Mouse (Mus musculus) cerebellum, adult 8-10 months (tissue): Measurements from ENCODE around the gene Rrnad1.
"Not testable (repeated sequence)": the region's sequence is repeated elsewhere in the genome, so short reads cannot be mapped to it uniquely, and the experiment has no call there.

ENCODE experiments used
- DNase-seq: peaks from one replicate; pipeline ENCODE4 v3.0.0; 2022

The Rrnad1 gene

DNA sequence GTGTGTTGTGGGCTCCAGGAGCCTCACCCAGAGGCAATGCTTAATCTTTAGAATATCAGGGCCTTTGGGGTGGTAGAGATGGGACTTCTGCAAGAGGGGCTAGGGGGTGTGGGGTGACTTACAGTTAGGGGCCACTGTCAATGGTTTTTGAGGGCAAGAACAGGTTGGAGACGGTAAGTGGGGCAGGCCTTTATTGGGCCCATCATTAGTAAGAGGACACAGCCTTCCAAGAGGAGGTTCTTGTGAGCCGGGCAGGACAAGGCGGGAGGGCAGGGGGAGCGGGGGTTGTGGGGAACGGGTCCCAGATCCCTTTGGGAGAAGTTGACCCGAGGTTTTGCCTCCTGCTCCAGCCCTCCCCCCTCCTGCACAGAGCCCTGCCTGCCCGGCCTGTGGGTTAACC lies 17.0 kb downstream of the Rrnad1 start:
- DNase-seq: peak; percentile 8

- DNase-seq: peak; percentile 56
Measured at GRCm38 (mm10) chr3:87910573-87911141, 19.9 kb downstream of the Rrnad1 start.

DNA sequence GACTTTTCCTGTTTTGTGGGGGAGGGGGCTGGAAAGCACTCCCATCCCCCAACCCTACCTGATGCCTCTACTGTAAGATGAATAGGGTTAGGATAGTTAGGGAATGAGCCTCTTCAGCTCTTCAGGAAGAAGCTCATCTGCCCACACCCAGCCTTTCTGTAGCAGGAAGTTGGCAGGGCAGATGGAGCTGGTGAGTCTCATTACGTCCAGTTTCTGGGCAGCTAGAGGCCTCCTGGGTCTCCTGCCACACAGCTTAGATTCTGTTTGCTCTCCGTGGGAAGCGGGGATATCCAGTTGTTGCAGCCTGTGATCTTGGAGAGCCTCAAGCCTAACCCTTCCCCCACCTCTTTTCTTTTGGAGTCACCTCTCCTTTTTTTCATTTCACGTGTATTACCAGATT lies 20.6 kb downstream of the Rrnad1 start:
- DNase-seq: peak; percentile 13

DNA sequence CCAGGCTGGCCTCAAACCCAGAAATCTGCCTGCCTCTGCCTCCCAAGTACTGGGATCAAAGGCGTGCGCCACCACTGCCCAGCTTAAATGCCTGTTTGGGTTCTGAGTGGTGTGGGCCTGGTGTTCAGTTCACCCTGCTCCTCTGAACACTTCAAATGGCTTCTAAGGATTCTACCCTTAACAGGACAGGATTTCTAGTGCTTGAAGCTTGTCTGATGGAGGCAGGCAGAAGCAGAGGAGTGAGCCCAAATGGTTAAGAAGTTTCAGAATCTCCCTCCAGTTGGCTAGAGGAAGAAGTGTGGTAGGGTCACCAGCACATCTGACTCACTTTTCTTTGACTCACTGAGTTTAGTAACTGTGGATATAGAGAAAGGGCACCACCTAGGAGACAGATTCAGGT lies 21.1 kb downstream of the Rrnad1 start:
- DNase-seq: peak; percentile 5

- peak; percentile 13 for DNase-seq
Measured at GRCm38 (mm10) chr3:87907906-87908305, 22.6 kb downstream of the Rrnad1 start.

DNA sequence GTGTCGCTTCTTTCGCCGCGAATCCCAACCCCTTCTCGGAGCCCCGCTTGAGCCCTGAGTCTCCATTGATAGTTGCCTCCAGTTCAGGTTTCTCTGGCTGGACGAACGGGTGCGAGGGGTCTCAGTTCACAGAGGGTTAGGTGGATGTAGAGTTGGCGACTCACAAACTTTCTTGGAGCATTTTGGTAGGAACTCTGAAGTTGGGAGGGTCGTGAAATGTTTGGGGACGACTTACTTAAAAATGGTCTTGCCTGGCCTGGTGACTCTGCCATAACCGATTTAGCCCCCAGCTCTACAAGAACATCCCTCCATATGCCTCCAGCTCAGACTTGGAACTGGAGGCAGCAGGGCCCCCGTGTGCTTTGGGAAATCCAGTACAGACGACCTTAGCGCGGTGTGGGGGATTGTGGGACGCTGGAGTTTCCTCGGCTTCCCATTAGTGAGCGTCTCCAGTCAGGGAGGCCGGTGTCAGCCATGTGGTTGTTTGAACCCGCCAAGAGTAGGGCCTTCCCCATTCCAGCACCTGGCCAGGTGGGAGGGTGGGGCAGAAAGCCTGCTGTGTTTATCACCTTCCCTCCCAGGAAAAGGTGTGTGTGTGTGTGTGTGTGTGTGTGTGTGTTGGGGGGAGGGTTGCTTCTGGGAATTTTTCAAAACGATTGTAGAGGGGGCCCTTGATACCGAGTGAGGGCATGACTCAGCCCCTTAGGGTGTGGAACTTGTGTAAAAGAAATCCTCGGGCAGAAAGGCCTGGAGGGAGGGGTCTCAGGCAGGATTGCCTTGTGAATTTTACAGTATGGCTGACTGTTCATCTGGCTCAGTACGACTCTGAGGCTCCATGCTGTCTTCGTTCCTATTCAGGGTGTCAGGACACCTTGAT lies 23.3 kb downstream of the Rrnad1 start:
- DNase-seq: peak; percentile 42

DNA sequence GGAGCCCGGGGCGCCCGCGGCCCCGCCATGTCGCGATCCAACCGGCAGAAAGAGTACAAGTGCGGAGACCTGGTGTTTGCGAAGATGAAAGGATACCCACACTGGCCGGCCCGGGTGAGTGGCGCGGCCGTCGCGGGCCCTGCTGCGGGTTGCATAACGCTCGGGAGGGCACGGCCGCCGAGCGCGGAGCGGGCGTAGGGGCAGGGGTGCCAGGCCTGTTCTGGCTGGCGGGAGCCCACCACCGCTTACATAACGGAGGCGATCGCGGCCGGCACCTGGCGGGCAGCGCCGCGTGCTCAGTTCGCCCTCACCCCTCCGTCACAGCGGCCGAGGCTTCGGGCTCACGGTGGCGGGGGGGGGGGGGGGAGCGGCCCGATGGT lies 23.9 kb downstream of the Rrnad1 start:
- DNase-seq: peak; percentile 69

DNA sequence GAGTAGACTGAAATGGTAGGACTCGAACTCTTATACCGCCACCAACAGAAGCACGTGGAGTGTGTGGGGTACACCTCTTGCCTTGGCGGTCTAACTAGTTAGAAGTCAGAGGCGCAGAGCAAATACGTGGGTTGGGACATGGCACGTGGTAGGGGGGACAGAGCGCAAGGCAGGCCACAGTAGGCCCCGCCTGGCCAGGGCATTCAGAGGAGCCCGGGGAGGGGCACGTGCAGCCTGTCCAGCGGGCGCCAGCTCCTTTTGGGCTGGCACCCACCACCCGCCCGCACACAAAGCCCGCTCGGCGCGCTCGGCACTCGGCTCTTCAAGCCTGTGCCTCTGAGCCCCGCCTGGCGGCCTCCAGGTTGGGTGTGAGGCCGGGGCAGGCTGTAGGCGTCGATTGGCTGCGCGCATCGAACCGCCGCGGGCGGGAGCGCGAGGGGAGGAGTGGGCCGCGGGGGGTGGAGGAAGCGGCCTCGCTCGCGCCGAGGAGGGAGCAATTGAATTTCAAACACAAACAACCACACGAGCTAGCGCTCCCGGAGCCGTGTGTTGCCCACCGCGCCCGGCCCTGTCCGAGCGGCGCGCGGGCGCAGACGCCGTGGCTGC lies 24.5 kb downstream of the Rrnad1 start, which contains the start of gene Hdgf:
TSS of gene Hdgf (plus strand) at position 442 of the 606 bp plus-strand sequence.
- DNase-seq: peak; percentile 91

DNA sequence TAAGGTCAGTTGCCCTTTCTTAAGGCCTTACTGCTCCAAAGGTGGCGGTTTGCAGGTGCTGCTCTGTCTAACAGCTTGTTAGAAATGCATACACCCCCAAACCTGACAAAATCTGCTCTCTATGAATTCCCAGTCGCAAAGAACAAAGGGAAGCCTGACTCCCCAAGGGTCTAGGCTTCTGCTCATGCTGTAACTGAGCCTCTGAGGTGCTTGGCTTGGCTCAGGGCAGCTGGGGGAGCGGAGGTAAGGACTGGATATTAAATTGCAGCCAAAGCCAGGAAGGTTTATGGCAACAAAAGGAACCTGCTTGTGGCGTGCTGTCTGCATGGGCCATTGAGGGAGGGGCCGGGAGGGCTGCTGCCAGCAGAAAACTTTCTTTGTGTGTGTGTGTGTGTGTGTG lies 26.7 kb downstream of the Rrnad1 start:
- no peak for DNase-seq

DNA sequence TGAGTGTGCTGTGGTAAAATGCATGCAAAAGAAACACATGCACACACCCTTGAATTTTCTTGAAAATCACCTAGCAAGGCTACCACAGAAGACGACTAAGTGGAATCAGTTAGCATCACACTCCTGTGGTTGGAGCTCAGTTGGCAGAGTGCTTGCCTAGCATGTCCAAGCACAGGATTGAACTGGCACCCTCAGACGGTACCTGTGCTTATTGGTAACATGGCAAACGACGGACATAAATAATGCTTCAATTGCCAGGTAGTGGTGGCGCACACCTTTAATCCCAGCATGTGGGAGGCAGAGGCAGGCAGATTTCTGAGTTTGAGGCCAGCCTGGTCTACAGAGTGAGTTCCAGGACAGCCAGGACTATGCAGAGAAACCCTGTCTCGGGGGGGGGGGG lies 28.6 kb downstream of the Rrnad1 start:
- DNase-seq: not testable (repeated sequence)

GRCm38 (mm10) chr3:87901036-87901624 lies 29.4 kb downstream of the Rrnad1 start:
- no peak for DNase-seq

DNA sequence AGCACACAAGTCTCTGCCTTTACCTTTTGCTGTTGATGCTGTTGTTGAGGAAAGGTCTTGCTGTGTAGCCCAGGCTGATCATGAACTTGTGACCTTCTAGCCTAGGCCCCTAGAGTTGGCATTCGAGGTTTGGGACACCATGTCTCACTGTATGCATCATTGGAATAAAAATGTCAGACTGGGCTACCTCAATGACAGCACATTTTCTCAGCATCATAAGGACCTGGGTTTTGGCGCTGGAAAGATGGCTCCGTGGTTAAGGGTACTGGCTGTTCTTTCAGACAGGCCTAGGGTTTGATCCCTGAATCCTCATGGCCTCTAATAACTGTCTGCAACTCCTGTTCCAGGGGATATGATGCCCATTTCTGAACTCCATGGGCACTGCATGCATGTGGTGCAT lies 30.7 kb downstream of the Rrnad1 start:
- no peak for DNase-seq

DNA sequence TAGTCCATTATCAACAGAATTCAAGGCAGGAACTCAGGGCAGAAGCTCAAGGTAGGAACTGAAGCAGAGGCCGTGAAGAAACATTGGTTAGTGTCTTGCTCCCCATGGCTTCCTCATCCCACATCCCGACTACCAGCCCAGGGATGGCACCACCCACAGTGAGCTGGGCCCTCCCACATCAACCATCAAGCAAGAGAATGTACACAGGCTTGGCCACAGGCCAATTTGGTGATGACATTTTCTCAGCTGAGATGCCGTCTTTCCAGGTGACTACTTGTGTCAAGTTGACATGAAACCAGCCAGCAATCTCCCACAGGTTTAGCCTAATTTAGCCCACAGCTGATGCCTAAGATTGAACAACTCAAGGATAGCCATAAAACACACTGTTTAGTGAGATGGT lies 31.3 kb downstream of the Rrnad1 start:
- no peak for DNase-seq

DNA sequence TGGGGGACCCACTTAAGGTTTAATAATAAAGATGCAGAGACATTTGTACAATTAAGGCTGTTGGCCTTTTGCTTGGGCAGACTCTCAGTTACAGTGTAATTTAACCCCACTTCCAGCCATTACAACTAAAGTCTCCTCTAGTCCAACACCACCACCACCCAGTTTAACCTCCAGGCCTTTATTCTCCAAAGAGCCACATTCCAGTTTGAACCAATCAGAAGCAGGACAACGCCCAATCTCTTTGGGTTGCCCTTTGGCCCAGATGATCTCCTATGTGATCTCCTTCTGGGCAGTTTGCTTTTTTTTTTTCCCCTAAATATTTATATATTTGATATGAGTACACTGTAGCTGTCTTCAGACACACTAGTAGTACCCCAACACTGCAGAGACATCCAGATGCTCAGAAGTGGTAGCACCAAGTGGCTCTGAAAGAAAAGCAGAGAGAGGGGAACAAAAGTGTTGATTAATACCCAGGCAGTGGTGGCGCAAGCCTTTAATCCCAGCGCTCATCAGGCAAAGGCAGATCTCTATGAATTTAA lies 37.1 kb downstream of the Rrnad1 start:
- no peak for DNase-seq

- DNase-seq: no peak
Measured at GRCm38 (mm10) chr3:87891481-87891880, 39.0 kb downstream of the Rrnad1 start.

DNA sequence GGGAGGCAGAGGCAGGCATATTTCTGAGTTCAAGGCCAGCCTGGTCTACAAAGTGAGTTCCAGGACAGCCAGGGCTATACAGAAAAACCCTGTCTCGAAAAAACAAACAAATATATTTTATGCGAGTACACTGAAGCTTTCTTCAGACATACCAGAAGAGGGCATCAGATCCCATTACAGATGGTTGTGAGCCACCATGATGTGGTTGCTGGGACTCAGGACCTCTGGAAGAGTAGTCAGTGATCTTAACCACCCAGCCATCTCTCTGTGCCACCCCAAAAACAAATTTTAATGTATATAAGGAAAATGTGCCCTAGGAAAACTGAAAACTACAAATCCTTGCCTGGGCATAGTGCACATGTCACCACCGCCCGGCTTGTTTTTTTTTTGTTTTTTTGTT lies 43.1 kb downstream of the Rrnad1 start:
- DNase-seq: not testable (repeated sequence)

- DNase-seq: peak; percentile 39
Measured at GRCm38 (mm10) chr3:87886416-87886815, 44.1 kb downstream of the Rrnad1 start.

GRCm38 (mm10) chr3:87886004-87886365 lies 44.5 kb downstream of the Rrnad1 start:
- DNase-seq: no peak

- peak; percentile 93 for DNase-seq
Measured at GRCm38 (mm10) chr3:87885281-87886003, 45.1 kb downstream of the Rrnad1 start, which contains the start of gene Prcc. TSS of gene Prcc (minus strand) at chr3:87885608.

- DNase-seq: peak; percentile 61
Measured at GRCm38 (mm10) chr3:87884708-87885251, 45.7 kb downstream of the Rrnad1 start.

GRCm38 (mm10) chr3:87884291-87884690 lies 46.2 kb downstream of the Rrnad1 start:
- no peak for DNase-seq

DNA sequence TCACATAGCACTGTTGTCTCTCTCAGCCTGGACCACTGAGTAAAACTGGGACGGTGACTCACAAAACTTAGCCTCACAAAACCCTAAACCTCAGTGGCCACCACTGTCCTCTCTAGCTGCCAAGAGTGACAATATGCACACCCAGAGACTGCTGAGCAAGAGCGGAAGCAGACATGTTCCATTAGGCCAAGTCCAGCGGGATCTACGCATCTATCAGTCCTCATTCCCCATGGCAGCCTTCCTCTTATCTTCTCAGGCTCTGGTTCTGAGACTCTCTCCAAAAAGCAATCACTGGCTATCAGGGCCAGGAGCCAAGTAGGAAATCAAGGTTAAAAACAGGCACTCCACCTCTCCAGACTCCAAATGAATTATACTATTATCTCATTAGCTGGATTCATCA lies 52.8 kb downstream of the Rrnad1 start:
- no peak for DNase-seq
